Mouse (Mus musculus) frontal cortex, postnatal 10 days (tissue): ENCODE measurements around the gene Spaca3.

Experiments
- DNase-seq, 2 experiments: peaks; one replicate each; pipeline ENCODE4 v3.0.0; 2022; ENCODE audit warnings: low spot score in 2 of 2, mixed read lengths in 1 of 2

Gene Spaca3

GRCm38 (mm10) chr11:80868039-80868438, 9.9 kb downstream of the Spaca3 start:
- no peak for DNase-seq

DNA sequence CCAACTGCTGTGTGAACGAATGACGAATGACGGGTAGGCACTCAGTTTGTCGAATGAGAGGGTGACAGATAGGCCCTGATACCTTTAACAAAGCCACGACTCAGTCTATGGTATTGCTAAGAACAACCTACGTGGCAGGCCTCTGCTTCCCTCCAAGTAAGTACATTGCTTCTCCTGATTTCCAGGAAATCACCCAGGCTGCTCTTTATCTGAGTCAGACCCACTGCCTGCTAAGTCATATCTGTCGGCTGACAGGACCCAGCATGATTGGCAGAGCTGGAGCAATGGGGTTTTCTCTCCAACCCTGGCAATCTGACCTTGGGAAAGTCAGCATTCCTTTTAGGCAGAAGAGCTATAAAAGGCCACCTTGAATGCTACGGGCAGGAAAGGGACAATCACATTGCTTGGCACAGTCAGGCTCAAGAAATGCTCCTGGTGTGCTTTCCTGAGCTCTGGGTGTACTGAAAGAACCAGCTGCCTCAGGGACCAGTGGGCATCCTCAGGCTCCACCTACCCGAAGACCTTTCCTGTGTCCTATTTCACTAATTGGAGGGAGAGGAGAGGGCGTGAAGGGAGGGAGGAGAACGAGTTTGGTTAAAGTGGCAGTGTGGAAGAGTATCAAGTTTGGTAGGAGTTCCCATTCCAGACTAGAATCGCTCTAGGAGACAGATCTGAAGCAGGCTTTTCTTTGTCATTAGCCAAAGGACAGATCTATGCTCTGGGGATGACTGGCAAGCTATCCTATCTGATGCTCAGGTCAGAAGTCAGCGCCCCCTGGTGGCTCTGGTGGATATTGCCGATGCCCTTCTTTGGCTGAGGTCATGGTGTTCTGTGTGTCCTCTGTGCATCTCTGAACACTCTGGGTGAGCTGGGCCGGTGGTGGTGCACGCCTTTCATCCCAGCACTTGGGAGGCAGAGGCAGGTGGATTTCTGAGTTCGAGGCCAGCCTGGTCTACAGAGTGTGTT, 14.6 kb downstream of the Spaca3 start:
- no peak for DNase-seq

- peak; percentile 14 to 33 for DNase-seq
Observed at GRCm38 (mm10) chr11:80877131-80877651, 19.0 kb downstream of the Spaca3 start.

DNA sequence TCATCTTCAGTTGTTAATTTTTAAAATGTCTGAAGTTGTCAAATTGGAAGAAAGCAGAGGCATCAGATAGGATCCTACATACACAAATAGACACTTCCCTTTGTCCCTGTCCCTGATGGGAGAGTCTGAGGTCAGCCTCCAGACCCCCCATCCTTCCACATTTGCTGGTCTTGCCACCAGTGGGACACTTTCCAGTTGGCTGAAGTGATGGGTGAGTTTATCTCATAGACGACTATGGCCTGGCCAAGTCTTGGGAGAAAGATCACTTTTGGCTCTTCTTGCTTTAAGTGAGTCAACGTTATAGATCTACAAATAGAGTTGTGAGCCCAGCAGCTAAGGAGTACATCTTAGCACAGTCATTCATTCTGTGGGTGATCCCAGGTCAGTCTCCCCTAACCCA, 19.9 kb downstream of the Spaca3 start:
- DNase-seq = no peak

DNA sequence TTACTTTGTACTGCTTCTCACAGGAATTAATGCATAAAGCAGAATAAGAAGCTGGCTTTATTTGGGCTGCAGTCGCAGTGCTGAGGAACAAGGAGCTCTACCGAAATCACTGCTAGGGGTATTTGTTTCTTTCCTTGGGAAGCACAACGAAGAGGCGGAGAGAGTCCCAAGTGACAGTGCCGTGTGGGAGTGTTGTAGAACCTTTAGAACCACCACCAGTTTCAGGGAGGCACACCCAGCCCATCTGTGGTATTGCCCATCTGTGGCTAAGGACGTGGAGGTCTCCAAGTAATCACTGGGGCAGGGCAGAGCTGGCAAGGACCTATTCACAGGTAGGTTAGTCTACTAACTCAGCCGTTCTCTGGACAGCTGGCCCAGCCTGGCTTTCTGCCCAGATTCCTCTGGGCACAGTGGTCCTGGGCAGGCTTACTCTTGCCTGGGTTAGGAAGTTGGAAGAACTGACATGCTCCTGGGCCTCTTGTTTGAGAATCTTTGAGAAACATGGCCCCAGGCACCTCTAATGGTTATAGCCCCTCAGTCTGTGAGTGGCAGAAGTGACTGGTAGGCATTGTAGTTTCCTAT, 24.2 kb downstream of the Spaca3 start:
- no peak for DNase-seq

- no peak for DNase-seq
Observed at GRCm38 (mm10) chr11:80884521-80885231, 26.5 kb downstream of the Spaca3 start.

- DNase-seq = no peak
Observed at GRCm38 (mm10) chr11:80886365-80886764, 28.2 kb downstream of the Spaca3 start.

DNA sequence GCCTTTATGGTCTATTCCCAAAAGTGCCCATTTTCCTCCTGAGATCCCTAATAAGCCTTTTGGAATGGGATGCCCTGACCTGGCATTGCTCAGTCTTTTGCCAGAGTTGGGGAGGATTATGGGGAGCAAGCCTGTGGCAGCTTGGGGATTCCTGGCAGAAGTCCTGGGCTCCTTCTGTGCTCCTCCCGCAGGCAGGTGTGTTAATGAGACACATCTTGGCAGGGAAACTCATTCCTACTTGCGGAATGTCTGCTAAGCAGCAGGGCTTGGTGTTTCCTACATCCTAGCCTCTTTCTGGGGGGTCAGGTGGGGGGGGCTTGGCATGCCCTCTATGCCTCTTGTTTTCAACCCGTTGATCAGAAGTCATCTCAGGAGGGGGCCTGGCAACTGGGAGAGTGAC, 28.9 kb downstream of the Spaca3 start:
- no peak for DNase-seq

- DNase-seq = no peak
Observed at GRCm38 (mm10) chr11:80889336-80890063, 31.3 kb downstream of the Spaca3 start.

DNA sequence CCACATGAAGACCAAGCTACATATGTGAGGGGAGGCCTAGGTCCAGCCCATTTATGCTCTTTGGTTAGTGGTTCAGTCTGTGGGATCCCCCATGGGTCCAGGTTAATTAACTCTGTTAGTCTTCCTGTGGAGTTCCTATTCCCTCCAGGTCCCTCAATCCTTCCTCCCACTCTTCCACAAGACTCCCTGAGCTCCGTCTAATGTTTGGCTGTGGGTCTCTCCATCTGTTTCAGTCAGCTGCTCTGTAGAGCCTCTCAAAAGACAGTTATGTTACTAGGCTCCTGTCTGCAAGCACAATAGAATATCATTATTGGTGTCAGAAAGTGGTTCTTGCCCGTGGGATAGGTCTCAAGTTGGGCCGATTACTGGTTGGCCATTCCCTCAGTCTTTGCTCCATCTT, 37.7 kb downstream of the Spaca3 start:
- DNase-seq = no peak

DNA sequence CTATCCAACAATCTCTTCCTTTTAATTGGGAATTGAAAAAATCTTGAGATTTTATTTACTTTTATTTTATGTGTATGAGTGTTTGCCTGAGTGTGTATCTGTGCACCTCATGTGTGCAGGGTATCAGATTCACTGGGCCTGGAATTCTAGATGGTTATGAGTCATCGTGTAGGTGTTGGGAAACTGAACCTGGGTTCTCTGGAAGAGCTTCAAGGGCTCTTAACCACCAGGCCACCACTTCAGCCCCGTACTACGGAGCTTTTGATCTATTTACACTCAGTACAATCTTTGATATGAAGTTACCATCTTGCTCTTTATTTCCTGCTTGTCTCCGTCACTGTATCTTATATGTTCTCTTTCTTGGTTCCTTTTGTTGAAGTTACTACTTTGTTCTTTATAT, 42.4 kb downstream of the Spaca3 start:
- DNase-seq = no peak

DNA sequence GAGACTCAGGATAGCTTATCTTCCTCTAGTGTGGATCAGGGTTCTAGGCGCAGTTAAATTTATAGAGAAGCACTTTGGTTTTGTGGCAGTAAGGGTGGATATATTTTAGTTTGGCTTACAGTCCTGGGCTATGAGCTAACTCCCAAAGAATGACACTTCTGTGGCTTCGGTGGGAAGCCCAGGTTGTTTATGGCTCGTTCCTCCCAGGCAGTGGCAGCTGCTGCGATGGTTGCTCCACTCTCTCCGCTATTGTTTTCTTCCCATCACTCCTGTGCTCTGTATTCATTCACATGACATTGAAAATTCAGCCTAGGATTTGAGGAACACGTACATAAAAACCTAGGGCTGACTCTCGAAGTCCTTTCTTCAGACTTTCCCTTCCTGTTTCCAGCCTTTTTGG, 44.5 kb downstream of the Spaca3 start:
- DNase-seq = no peak

DNA sequence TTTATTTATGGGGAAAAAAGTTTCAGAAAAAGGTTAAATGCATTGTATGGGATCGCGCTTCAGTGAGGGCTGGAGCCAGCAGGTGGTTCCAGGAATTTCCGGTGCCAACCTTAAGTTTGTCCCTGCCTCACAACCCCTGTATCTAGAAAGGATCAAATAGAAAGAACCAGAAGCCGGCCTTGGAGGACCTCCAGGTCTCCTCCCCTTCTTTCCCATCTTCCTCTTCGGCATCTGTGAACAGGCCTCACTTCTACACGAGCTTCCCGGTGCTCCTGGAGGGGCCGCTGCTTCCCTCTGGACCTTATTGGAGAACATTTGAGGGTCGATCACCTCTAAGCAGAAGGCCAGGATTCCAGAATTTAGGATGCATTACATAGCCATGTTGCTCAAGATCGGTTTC, 45.3 kb downstream of the Spaca3 start:
- no peak for DNase-seq

DNA sequence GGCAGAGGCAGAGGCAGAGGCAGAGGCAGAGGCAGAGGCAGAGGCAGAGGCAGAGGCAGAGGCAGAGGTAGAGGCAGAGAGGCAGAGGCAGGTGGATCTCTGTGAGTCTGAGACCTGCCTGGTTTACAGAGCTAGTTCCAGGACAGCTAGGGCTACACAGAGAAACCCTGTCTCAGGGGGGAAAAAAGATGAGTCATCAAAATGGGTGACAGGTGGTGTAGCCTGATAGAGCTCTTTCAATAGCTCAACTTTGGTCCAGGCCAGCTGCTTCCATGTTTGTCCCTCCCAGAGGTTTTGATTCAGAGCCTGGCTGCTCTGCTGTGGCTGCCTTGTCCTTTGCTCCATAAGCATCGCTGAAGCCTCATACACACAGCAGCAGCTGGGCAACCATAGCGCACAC, 46.4 kb downstream of the Spaca3 start:
- DNase-seq = no peak

DNA sequence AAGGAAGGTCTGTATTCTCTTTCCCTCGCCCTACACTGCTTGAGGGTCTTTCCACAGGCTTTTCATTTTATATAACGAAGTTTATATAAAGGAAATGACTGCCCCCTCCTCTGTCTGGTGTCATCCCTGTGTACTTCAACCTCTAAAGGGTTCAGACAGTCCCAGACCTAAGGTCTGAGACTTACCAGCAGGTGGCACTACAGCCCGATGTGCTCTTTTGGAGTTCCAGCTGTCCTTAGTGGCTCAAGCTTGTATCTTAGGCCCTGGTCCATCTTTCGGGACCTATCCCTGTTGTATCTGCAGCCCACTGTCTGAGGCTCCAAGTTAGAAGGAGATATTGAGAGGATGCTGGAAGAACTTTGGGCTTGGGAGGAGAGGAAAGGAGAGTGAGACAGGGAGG, 48.3 kb downstream of the Spaca3 start:
- peak in 1 of 2 experiments; percentile 57 for DNase-seq

DNA sequence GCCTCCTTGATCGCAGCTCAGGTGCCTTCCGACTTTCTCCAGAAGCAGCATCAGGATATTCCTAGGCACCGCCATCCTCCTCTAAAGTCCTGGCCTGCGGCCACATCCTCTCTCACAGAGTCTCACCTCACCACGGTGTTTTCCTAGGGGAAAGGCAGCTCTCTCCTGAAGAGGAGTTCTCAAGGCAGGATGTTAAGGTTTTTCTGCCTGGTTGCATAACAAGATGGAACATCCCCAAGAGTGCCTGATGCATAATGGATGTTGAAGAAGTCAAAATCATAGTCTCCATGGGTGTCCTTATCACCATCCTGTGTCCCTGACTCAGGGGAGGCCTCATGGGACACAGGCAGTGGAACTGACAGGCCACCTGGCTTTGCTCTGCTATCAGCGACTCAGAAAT, 49.7 kb downstream of the Spaca3 start:
- no peak for DNase-seq

DNA sequence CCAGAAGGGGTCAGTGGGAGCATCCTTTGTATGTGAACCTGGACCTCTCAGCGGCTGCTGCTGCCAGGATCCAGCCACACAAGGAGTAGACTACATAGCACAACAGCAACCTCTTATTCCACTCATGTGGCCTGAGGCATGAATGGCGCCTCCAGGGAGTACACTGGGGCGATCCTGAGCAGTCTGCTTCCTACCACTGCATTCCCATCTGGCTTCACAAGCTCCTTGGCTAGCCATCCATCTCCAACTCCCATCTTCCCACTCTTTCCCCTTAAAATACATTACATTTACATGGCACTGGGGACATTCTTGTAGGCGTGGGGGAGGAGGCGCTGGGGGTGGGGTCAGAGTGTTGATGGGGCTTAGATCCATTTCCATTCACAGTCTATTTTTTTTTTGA, 54.6 kb downstream of the Spaca3 start:
- DNase-seq = no peak

- no peak for DNase-seq
Observed at GRCm38 (mm10) chr11:80913408-80914024, 55.4 kb downstream of the Spaca3 start.
